Mouse (Mus musculus): Measurements from ENCODE around the gene Tmem132e. TPM values are rescaled to one million over a fixed set of nuclear protein-coding genes. Genes with fewer than 3 reads are reported as not detected.

Tmem132e gene
- polyA plus RNA-seq, 1 experiment from 2014 or later = not detected

GRCm38 (mm10) chr11:82471076-82471475 lies 82.4 kb downstream of the Tmem132e start:
- no peak overlapping the region for H3K27ac ChIP-seq
- WGBS (ENCODE audit: missing documents) = 91% methylated on average over 1 of the region's 1 CpGs
- no peak overlapping the region for H3K4me3 ChIP-seq (ENCODE audit: inconsistent target)
- no peaks in the 10 kb centered on the region for H3K79me2 ChIP-seq (ENCODE audit: inconsistent target)
- no peaks in the 10 kb centered on the region for H3K36me3 ChIP-seq (ENCODE audit: inconsistent target)

GRCm38 (mm10) chr11:82473137-82473621 lies 84.5 kb downstream of the Tmem132e start:
- WGBS (ENCODE audit: missing documents) = 54% methylated on average over 12 of the region's 12 CpGs
- Histone ChIP-seq H3K79me2 (ENCODE audit: inconsistent target) (no peaks in the 10 kb centered on the region), H3K36me3 (ENCODE audit: inconsistent target) (no peaks in the 10 kb centered on the region), H3K4me3 (ENCODE audit: inconsistent target) (no peak overlapping the region), H3K27ac (no peak overlapping the region)

- 45% methylated on average over 4 of the region's 4 CpGs for WGBS (ENCODE audit: missing documents)
- no peaks in the 10 kb centered on the region for H3K36me3 ChIP-seq (ENCODE audit: inconsistent target)
- H3K4me3 ChIP-seq (ENCODE audit: inconsistent target) = no peak overlapping the region
- no peak overlapping the region for H3K27ac ChIP-seq
- H3K79me2 ChIP-seq (ENCODE audit: inconsistent target) = no peaks in the 10 kb centered on the region
Observed at GRCm38 (mm10) chr11:82476092-82476491, 87.4 kb downstream of the Tmem132e start.

- Histone ChIP-seq H3K4me3 (ENCODE audit: inconsistent target) (no peak overlapping the region), H3K36me3 (ENCODE audit: inconsistent target) (no peaks in the 10 kb centered on the region), H3K79me2 (ENCODE audit: inconsistent target) (no peaks in the 10 kb centered on the region), H3K27ac (no peak overlapping the region)
- WGBS (ENCODE audit: missing documents) = 82% methylated on average over 3 of the region's 3 CpGs
Observed at GRCm38 (mm10) chr11:82477412-82477811, 88.7 kb downstream of the Tmem132e start.

GRCm38 (mm10) chr11:82480941-82481340 lies 92.2 kb downstream of the Tmem132e start:
- no peaks in the 10 kb centered on the region for H3K36me3 ChIP-seq (ENCODE audit: inconsistent target)
- no peak overlapping the region for H3K27ac ChIP-seq
- H3K4me3 ChIP-seq (ENCODE audit: inconsistent target) = no peak overlapping the region
- WGBS (ENCODE audit: missing documents) = 100% methylated on average over 3 of the region's 3 CpGs
- no peaks in the 10 kb centered on the region for H3K79me2 ChIP-seq (ENCODE audit: inconsistent target)

- WGBS (ENCODE audit: missing documents) = 72% methylated on average over 8 of the region's 8 CpGs
- Histone ChIP-seq H3K36me3 (ENCODE audit: inconsistent target) (no peaks in the 10 kb centered on the region), H3K27ac (no peak overlapping the region), H3K4me3 (ENCODE audit: inconsistent target) (no peak overlapping the region), H3K79me2 (ENCODE audit: inconsistent target) (no peaks in the 10 kb centered on the region)
Observed at GRCm38 (mm10) chr11:82487359-82488086, 98.8 kb downstream of the Tmem132e start.

- H3K79me2 ChIP-seq (ENCODE audit: inconsistent target) = no peaks in the 10 kb centered on the region
- WGBS (ENCODE audit: missing documents) = 82% methylated on average over 3 of the region's 3 CpGs
- H3K4me3 ChIP-seq (ENCODE audit: inconsistent target) = no peak overlapping the region
- H3K36me3 ChIP-seq (ENCODE audit: inconsistent target) = no peaks in the 10 kb centered on the region
- H3K27ac ChIP-seq = no peak overlapping the region
Observed at GRCm38 (mm10) chr11:82490896-82491295, 102.2 kb downstream of the Tmem132e start.

Other genes starting within 250 kb of the Tmem132e start
- gene Ccl1, start 83.2 kb upstream of the Tmem132e start, polyA plus RNA-seq (2018) = not detected in 3 replicates

Measured in macrophage (primary cell).